ENCODE assay signal across 7 mouse cellular contexts in genomic region chr6:124807986-124808357, GRCm38 (mm10). TPM values are rescaled to one million over a fixed set of nuclear protein-coding genes. Genes with fewer than 3 reads are reported as not detected.
A peak's percentile ranks its signal among the peaks of the same experiment; 100 is the strongest.
DNase-seq lines count a peak whose midpoint lies in the region; ATAC-seq and TF ChIP-seq lines count a peak whose summit lies in the region.

No protein-coding gene starts in this region.

- H3K36me3 ChIP-seq in lung, embryonic 14.5 days (ENCODE audit: insufficient read depth) = peaks cover 28% of the 10 kb centered on the region
- H3K36me3 ChIP-seq in forebrain, embryonic 13.5 days (ENCODE audit: poor library complexity, severe bottlenecking) = peaks cover 26% of the 10 kb centered on the region
- H3K36me3 ChIP-seq in limb, embryonic 12.5 days = peaks cover 27% of the 10 kb centered on the region
- peaks cover 16% of the 10 kb centered on the region for H3K36me3 ChIP-seq in small intestine, adult 2 months (ENCODE audit: control insufficient read depth, insufficient read depth, low read length)

- no peak for DNase-seq in lung, embryonic 14.5 days
- no peak for DNase-seq in lung, postnatal 14 days
- DNase-seq in adrenal gland, adult 2 months = no peak
- no peak for DNase-seq in embryo, embryonic 9.5 days (ENCODE audit: extremely low spot score)

- no peaks in the 10 kb centered on the region for H3K27me3 ChIP-seq in lung, embryonic 14.5 days (ENCODE audit: insufficient read depth, low read length)
- H3K27me3 ChIP-seq in forebrain, embryonic 13.5 days = no peaks in the 10 kb centered on the region
- H3K27me3 ChIP-seq in limb, embryonic 12.5 days = no peaks in the 10 kb centered on the region
- H3K27me3 ChIP-seq in small intestine, adult 2 months (ENCODE audit: control insufficient read depth, insufficient read depth, low read length) = no peaks in the 10 kb centered on the region

- WGBS in lung, embryonic 14.5 days = 57% methylated on average over 6 of the region's 6 CpGs
- WGBS in forebrain, embryonic 13.5 days = 87% methylated on average over 6 of the region's 6 CpGs
- 90% methylated on average over 6 of the region's 6 CpGs for WGBS in limb, embryonic 12.5 days
- WGBS in small intestine, adult 2 months = 39% methylated on average over 6 of the region's 6 CpGs

- H3K9ac ChIP-seq in lung, embryonic 14.5 days = peak overlapping the region; percentile 68; the same call in 1 of the 2 replicates
- no peak overlapping the region for H3K9ac ChIP-seq in forebrain, embryonic 13.5 days
- H3K9ac ChIP-seq in limb, embryonic 12.5 days (replicated peaks) = peak overlapping the region; percentile 68; the same call in 1 of the 2 replicates

- peak overlapping the region; percentile 90 for H3K27ac ChIP-seq in lung, embryonic 14.5 days (ENCODE audit: low read depth)
- H3K27ac ChIP-seq in forebrain, embryonic 13.5 days = no peak overlapping the region; the same call in 1 of the 2 replicates
- H3K27ac ChIP-seq in limb, embryonic 12.5 days = peak overlapping the region; percentile 92
- H3K27ac ChIP-seq in small intestine, adult 2 months (ENCODE audit: insufficient read depth, low read depth, low read length) = peak overlapping the region; percentile 94

- no peaks in the 10 kb centered on the region for H3K9me3 ChIP-seq in lung, embryonic 14.5 days (ENCODE audit: low read depth, low read length)
- H3K9me3 ChIP-seq in forebrain, embryonic 13.5 days (replicated peaks) = no peaks in the 10 kb centered on the region
- H3K9me3 ChIP-seq in limb, embryonic 12.5 days = no peaks in the 10 kb centered on the region; the same call in 1 of the 2 replicates

- no peak for ATAC-seq in lung, embryonic 14.5 days (ENCODE audit: insufficient read depth)
- ATAC-seq in forebrain, embryonic 13.5 days = no peak
- no peak for ATAC-seq in limb, embryonic 12.5 days (ENCODE audit: insufficient number of reproducible peaks, insufficient read depth, low FRiP score, low TSS enrichment, low read depth)

- peak overlapping the region; percentile 59 for H3K4me3 ChIP-seq in lung, embryonic 14.5 days (ENCODE audit: low read depth, low read length)
- peak overlapping the region; percentile 50; the same call in 1 of the 2 replicates for H3K4me3 ChIP-seq in forebrain, embryonic 13.5 days
- peak overlapping the region; percentile 60 for H3K4me3 ChIP-seq in limb, embryonic 12.5 days (replicated peaks)
- peak overlapping the region; percentile 68; the same call in 1 of the 2 replicates for H3K4me3 ChIP-seq in small intestine, adult 2 months (ENCODE audit: low read depth, low read length)

- H3K4me1 ChIP-seq in lung, embryonic 14.5 days (ENCODE audit: insufficient read depth) = peaks cover 15% of the 10 kb centered on the region; the same call in 1 of the 2 replicates
- H3K4me1 ChIP-seq in forebrain, embryonic 13.5 days = peaks cover 51% of the 10 kb centered on the region
- peaks cover 57% of the 10 kb centered on the region for H3K4me1 ChIP-seq in limb, embryonic 12.5 days (replicated peaks)
- H3K4me1 ChIP-seq in small intestine, adult 2 months (ENCODE audit: control insufficient read depth, insufficient read depth, insufficient read length, low read length) = peaks cover 22% of the 10 kb centered on the region

- no peak for TF ChIP-seq POLR2A in small intestine, adult 2 months (IDR thresholded peaks at IDR 0.05; ENCODE audit: low read depth, low read length)

- peak overlapping the region; percentile 98 for H3K4me2 ChIP-seq in lung, embryonic 14.5 days
- peak overlapping the region; percentile 95 for H3K4me2 ChIP-seq in forebrain, embryonic 13.5 days
- H3K4me2 ChIP-seq in limb, embryonic 12.5 days = peak overlapping the region; percentile 97

- no peak for TF ChIP-seq CTCF in lung, embryonic 14.5 days (IDR thresholded peaks at IDR 0.05; ENCODE audit: low read depth)
- no peak for TF ChIP-seq CTCF in small intestine, adult 2 months (IDR thresholded peaks at IDR 0.05; ENCODE audit: extremely low read depth, insufficient read length, insufficient replicate concordance, low read depth, low read length)

RNA-seq across cellular contexts. Expression of gene Spsb2, which starts 0.5 kb away (rescaled TPM):
- polyA plus RNA-seq in lung, embryonic 14.5 days (2014; fragmentation: Nextera tagmentation; extraction: Ambion mirVana) = 6.8 and 6.9 TPM in 2 replicates
- 5.1 and 5.3 TPM in 2 replicates for polyA plus RNA-seq in forebrain, embryonic 13.5 days (2015; fragmentation: Nextera tagmentation; extraction: Ambion mirVana)
- 8.7 and 9.1 TPM in 2 replicates for polyA plus RNA-seq in limb, embryonic 12.5 days (2016; fragmentation: Nextera tagmentation; extraction: Ambion mirVana)
- 16.6 and 38.8 TPM in 2 replicates for polyA plus RNA-seq in small intestine, adult 2 months (2012; rRNA removed)
- total RNA-seq in adrenal gland, adult 2 months (2021) = 10 to 100 TPM; 19.6 to 28.0 TPM
- 34.0 and 40.0 TPM in 2 replicates for polyA plus RNA-seq in adrenal gland, adult 2 months (2012; rRNA removed)

RNA-seq across cellular contexts. Expression of gene Tpi1, which starts 6.1 kb away (rescaled TPM):
- polyA plus RNA-seq in lung, embryonic 14.5 days (2014; fragmentation: Nextera tagmentation; extraction: Ambion mirVana) = 701 and 718 TPM in 2 replicates
- polyA plus RNA-seq in forebrain, embryonic 13.5 days (2015; fragmentation: Nextera tagmentation; extraction: Ambion mirVana) = 467 and 491 TPM in 2 replicates
- 714 and 740 TPM in 2 replicates for polyA plus RNA-seq in limb, embryonic 12.5 days (2016; fragmentation: Nextera tagmentation; extraction: Ambion mirVana)
- polyA plus RNA-seq in small intestine, adult 2 months (2012; rRNA removed) = 420 and 801 TPM in 2 replicates
- 100 to 1,000 TPM; 385 to 502 TPM for total RNA-seq in adrenal gland, adult 2 months (2021)
- 237 and 285 TPM in 2 replicates for polyA plus RNA-seq in adrenal gland, adult 2 months (2012; rRNA removed)

RNA-seq across cellular contexts. Expression of gene Usp5, which starts 21.3 kb away (rescaled TPM):
- polyA plus RNA-seq in lung, embryonic 14.5 days (2014; fragmentation: Nextera tagmentation; extraction: Ambion mirVana) = 143 TPM in 2 replicates
- 178 and 203 TPM in 2 replicates for polyA plus RNA-seq in forebrain, embryonic 13.5 days (2015; fragmentation: Nextera tagmentation; extraction: Ambion mirVana)
- 191 and 196 TPM in 2 replicates for polyA plus RNA-seq in limb, embryonic 12.5 days (2016; fragmentation: Nextera tagmentation; extraction: Ambion mirVana)
- 26.7 and 53.0 TPM in 2 replicates for polyA plus RNA-seq in small intestine, adult 2 months (2012; rRNA removed)
- total RNA-seq in adrenal gland, adult 2 months (2021) = 100 to 1,000 TPM; 103 to 132 TPM
- 102 and 111 TPM in 2 replicates for polyA plus RNA-seq in adrenal gland, adult 2 months (2012; rRNA removed)

RNA-seq across cellular contexts. Expression of gene Cdca3, which starts 21.4 kb away (rescaled TPM):
- 204 and 206 TPM in 2 replicates for polyA plus RNA-seq in lung, embryonic 14.5 days (2014; fragmentation: Nextera tagmentation; extraction: Ambion mirVana)
- 207 and 217 TPM in 2 replicates for polyA plus RNA-seq in forebrain, embryonic 13.5 days (2015; fragmentation: Nextera tagmentation; extraction: Ambion mirVana)
- 200 and 202 TPM in 2 replicates for polyA plus RNA-seq in limb, embryonic 12.5 days (2016; fragmentation: Nextera tagmentation; extraction: Ambion mirVana)
- 32.2 and 52.9 TPM in 2 replicates for polyA plus RNA-seq in small intestine, adult 2 months (2012; rRNA removed)
- total RNA-seq in adrenal gland, adult 2 months (2021) = 1 to 10 TPM; 2.2 to 3.9 TPM
- 5.9 and 8.6 TPM in 2 replicates for polyA plus RNA-seq in adrenal gland, adult 2 months (2012; rRNA removed)

RNA-seq across cellular contexts. Expression of gene Lrrc23, which starts 28.4 kb away (rescaled TPM):
- 0.17 and 0.58 TPM in 2 replicates for polyA plus RNA-seq in lung, embryonic 14.5 days (2014; fragmentation: Nextera tagmentation; extraction: Ambion mirVana)
- 3.6 and 5.9 TPM in 2 replicates for polyA plus RNA-seq in forebrain, embryonic 13.5 days (2015; fragmentation: Nextera tagmentation; extraction: Ambion mirVana)
- 0.38 and 0.88 TPM in 2 replicates for polyA plus RNA-seq in limb, embryonic 12.5 days (2016; fragmentation: Nextera tagmentation; extraction: Ambion mirVana)
- polyA plus RNA-seq in small intestine, adult 2 months (2012; rRNA removed) = 0.14 and 0.41 TPM in 2 replicates
- under 1 TPM; 0.29 to 0.38 TPM for total RNA-seq in adrenal gland, adult 2 months (2021)
- 0.16 and 0.32 TPM in 2 replicates for polyA plus RNA-seq in adrenal gland, adult 2 months (2012; rRNA removed)
